24 mouse cellular contexts compared by ENCODE assay signal in genomic region chr9:97087850-97088249, GRCm38 (mm10). TPM values are rescaled to one million over a fixed set of nuclear protein-coding genes. Genes with fewer than 3 reads are reported as not detected.
A peak's percentile ranks its signal among the peaks of the same experiment; 100 is the strongest.
DNase-seq lines count a peak whose midpoint lies in the region; ATAC-seq and TF ChIP-seq lines count a peak whose summit lies in the region.
"Had no signal": no experiment of that assay in that cellular context is flagged by ENCODE, and none has a peak within 500 bp of the region (broad histone marks: within the 10 kb centered on the region; RNA-seq: fewer than 3 reads in every experiment).

No protein-coding gene starts in this region.

- TF ChIP-seq POLR2A in MEL (IDR thresholded peaks at IDR 0.05; ENCODE audit: control insufficient read depth in 1 of 2, insufficient read depth in 1 of 2, low read depth in 1 of 2, low read length in 2 of 2, poor library complexity in 1 of 2) = no peak

- no peaks in the 10 kb centered on the region for H3K27me3 ChIP-seq in intestine, postnatal 0 days (replicated peaks; ENCODE audit: control insufficient read depth, insufficient read depth, low read length)
- H3K27me3 ChIP-seq in intestine, embryonic 16.5 days (replicated peaks; ENCODE audit: control insufficient read depth, insufficient read depth, low read length) = no peaks in the 10 kb centered on the region
- H3K27me3 ChIP-seq in MEL (ENCODE audit: control insufficient read depth in 1 of 2, insufficient read depth in 2 of 2, low read length in 2 of 2) = no peaks in the 10 kb centered on the region
- H3K27me3 ChIP-seq: embryonic facial prominence, embryonic 13.5 days; embryonic facial prominence, embryonic 15.5 days; forebrain, embryonic 12.5 days; Patski had no signal

- no peaks in the 10 kb centered on the region for H3K9me3 ChIP-seq in intestine, postnatal 0 days (ENCODE audit: control insufficient read depth)
- H3K9me3 ChIP-seq in intestine, embryonic 16.5 days (ENCODE audit: control insufficient read depth, low read length) = no peaks in the 10 kb centered on the region
- no peaks in the 10 kb centered on the region for H3K9me3 ChIP-seq in MEL (replicated peaks; ENCODE audit: insufficient read depth, low read length)
- H3K9me3 ChIP-seq: embryonic facial prominence, embryonic 13.5 days; embryonic facial prominence, embryonic 15.5 days; forebrain, embryonic 10.5 days; forebrain, embryonic 12.5 days had no signal

- no peaks in the 10 kb centered on the region for H3K4me1 ChIP-seq in intestine, postnatal 0 days (replicated peaks; ENCODE audit: control insufficient read depth, insufficient read depth, low read length)
- peaks cover 3% of the 10 kb centered on the region; the same call in 1 of the 2 replicates for H3K4me1 ChIP-seq in intestine, embryonic 16.5 days (ENCODE audit: control insufficient read depth, insufficient read depth, low read length)
- H3K4me1 ChIP-seq in MEL (ENCODE audit: control insufficient read depth in 1 of 2, insufficient read depth in 2 of 2, low read length in 2 of 2) = peaks cover 0 to 5% of the 10 kb centered on the region in 2 experiments; a peak in 2 of 4 replicates
- H3K4me1 ChIP-seq: embryonic facial prominence, embryonic 13.5 days; embryonic facial prominence, embryonic 15.5 days; forebrain, embryonic 10.5 days; forebrain, embryonic 12.5 days had no signal

- H3K4me2 ChIP-seq in intestine, postnatal 0 days (replicated peaks; ENCODE audit: low read depth) = no peak overlapping the region
- H3K4me2 ChIP-seq in intestine, embryonic 16.5 days (ENCODE audit: low read depth, low read length) = no peak overlapping the region
- H3K4me2 ChIP-seq: embryonic facial prominence, embryonic 13.5 days; embryonic facial prominence, embryonic 15.5 days; forebrain, embryonic 12.5 days had no signal

- H3K27ac ChIP-seq in intestine, postnatal 0 days (ENCODE audit: low read depth, low read length) = no peak overlapping the region
- no peak overlapping the region for H3K27ac ChIP-seq in intestine, embryonic 16.5 days (ENCODE audit: low read length)
- no peak overlapping the region for H3K27ac ChIP-seq in MEL (ENCODE audit: control insufficient read depth, low read depth, low read length)
- H3K27ac ChIP-seq: embryonic facial prominence, embryonic 13.5 days; embryonic facial prominence, embryonic 15.5 days; forebrain, embryonic 10.5 days; forebrain, embryonic 12.5 days had no signal

- 0 out of 2 replicates have a peak, but pooled peaks have one; percentile 22 for TF ChIP-seq CTCF in intestine, postnatal 0 days (IDR thresholded peaks at IDR 0.05; ENCODE audit: low read depth)
- no peak for TF ChIP-seq CTCF in MEL (IDR thresholded peaks at IDR 0.05 in 2 of 3, conservative IDR thresholded peaks at IDR 0.05 in 1 of 3; ENCODE audit: control insufficient read depth in 1 of 3, insufficient read depth in 1 of 3, low read depth in 2 of 3, low read length in 3 of 3, poor library complexity in 1 of 3, severe bottlenecking in 1 of 3)

- H3K4me3 ChIP-seq in intestine, postnatal 0 days (ENCODE audit: low read depth, low read length) = no peak overlapping the region
- H3K4me3 ChIP-seq in intestine, embryonic 16.5 days (ENCODE audit: low read length) = no peak overlapping the region
- H3K4me3 ChIP-seq in MEL (ENCODE audit: control insufficient read depth in 1 of 2, insufficient read depth in 1 of 2, low read depth in 2 of 2, low read length in 2 of 2) = no peak overlapping the region
- H3K4me3 ChIP-seq: embryonic facial prominence, embryonic 13.5 days; embryonic facial prominence, embryonic 15.5 days; erythroblast, embryonic 14.5 days; forebrain, embryonic 10.5 days; forebrain, embryonic 12.5 days had no signal

- no peaks in the 10 kb centered on the region for H3K79me2 ChIP-seq in MEL (ENCODE audit: control insufficient read depth, insufficient read depth, low read length, poor library complexity)

- no peak for TF ChIP-seq RAD21 in MEL (IDR thresholded peaks at IDR 0.05; ENCODE audit: low read depth, low read length)

- H3K9ac ChIP-seq in intestine, postnatal 0 days (ENCODE audit: low read depth, low read length) = no peak overlapping the region
- no peak overlapping the region for H3K9ac ChIP-seq in intestine, embryonic 16.5 days (ENCODE audit: low read depth, low read length)
- H3K9ac ChIP-seq in MEL (ENCODE audit: control insufficient read depth, low read depth, low read length, poor library complexity, severe bottlenecking) = no peak overlapping the region
- H3K9ac ChIP-seq: embryonic facial prominence, embryonic 13.5 days; embryonic facial prominence, embryonic 15.5 days; forebrain, embryonic 12.5 days had no signal

- ATAC-seq in intestine, postnatal 0 days = no peak
- ATAC-seq in intestine, embryonic 16.5 days = no peak
- peak; percentile 50; the same call in 1 of the 2 replicates for ATAC-seq in megakaryocyte progenitor cell, adult 5-6 weeks (replicated peaks; ENCODE audit: poor library complexity)
- ATAC-seq: activated CD4-positive, CD25-positive, alpha-beta regulatory T cell, adult 4 months; forebrain, embryonic 14.5 days; forebrain, embryonic 16.5 days; Patski had no signal

- DNase-seq in MEL (ENCODE audit: low read depth, low spot score) = peak; percentile 32
- DNase-seq in urinary bladder, postnatal 10 days (ENCODE audit: low spot score) = no peak
- no peak for DNase-seq in ovary, postnatal 36 days (ENCODE audit: low spot score)
- DNase-seq: adrenal gland, adult 8-10 months; adrenal gland, postnatal 14 days; adrenal gland, postnatal 36 days; cerebellum, adult 11-12 months; cerebellum, adult 2 months; cerebellum, adult 9-11 months; cerebellum, postnatal 14 days; cerebellum, postnatal 36 days; embryo, embryonic 11 days had no signal

- peaks cover 29% of the 10 kb centered on the region for H3K36me3 ChIP-seq in intestine, postnatal 0 days (ENCODE audit: control insufficient read depth, insufficient read depth)
- peaks cover 5% of the 10 kb centered on the region for H3K36me3 ChIP-seq in intestine, embryonic 16.5 days (ENCODE audit: control insufficient read depth, insufficient read depth, low read length)
- peaks cover 4 to 22% of the 10 kb centered on the region in 2 experiments for H3K36me3 ChIP-seq in MEL (ENCODE audit: control insufficient read depth in 1 of 2, insufficient read depth in 2 of 2, low read length in 2 of 2)

- peak; percentile 46 to 56; a peak in 3 of 4 replicates for TF ChIP-seq EP300 in MEL (IDR thresholded peaks at IDR 0.05; ENCODE audit: low read depth in 1 of 2, low read length in 2 of 2)

TF ChIP-seq in MEL, 35 proteins besides CTCF, POLR2A, EP300 and RAD21:
- TF ChIP-seq CHD2 (IDR thresholded peaks at IDR 0.05; ENCODE audit: low read length) (no peak), MAFK (IDR thresholded peaks at IDR 0.05; ENCODE audit: borderline replicate concordance, low read depth, low read length) (no peak), MEF2A (IDR thresholded peaks at IDR 0.05; ENCODE audit: extremely low read depth, insufficient replicate concordance, low read depth, low read length, poor library complexity, severe bottlenecking) (no peak), RCOR1 (IDR thresholded peaks at IDR 0.05; ENCODE audit: low read depth, low read length) (peak; percentile 58; the same call in 1 of the 2 replicates), HCFC1 (IDR thresholded peaks at IDR 0.05; ENCODE audit: low read depth, low read length) (no peak), USF2 (IDR thresholded peaks at IDR 0.05; ENCODE audit: borderline replicate concordance in 1 of 2, insufficient read depth in 1 of 2, low read depth in 1 of 2, low read length in 2 of 2) (no peak), ZKSCAN1 (IDR thresholded peaks at IDR 0.05; ENCODE audit: low read depth, low read length) (no peak), CHD1 (IDR thresholded peaks at IDR 0.05; ENCODE audit: low read depth, low read length) (no peak), ETS1 (IDR thresholded peaks at IDR 0.05; ENCODE audit: low read depth, low read length) (0 out of 2 replicates have a peak, but pooled peaks have one; percentile 27), GATA1 (IDR thresholded peaks at IDR 0.05; ENCODE audit: low read depth, low read length) (peak; percentile 62), ZNF384 (IDR thresholded peaks at IDR 0.05; ENCODE audit: low read depth, low read length) (peak; percentile 80), TCF12 (IDR thresholded peaks at IDR 0.05; ENCODE audit: low read depth, low read length) (peak; percentile 48; the same call in 1 of the 2 replicates), USF1 (IDR thresholded peaks at IDR 0.05; ENCODE audit: low read depth, low read length) (no peak), MXI1 (IDR thresholded peaks at IDR 0.05; ENCODE audit: low read depth, low read length) (no peak), UBTF (IDR thresholded peaks at IDR 0.05; ENCODE audit: borderline replicate concordance, insufficient read depth, low read depth, low read length) (no peak), GABPA (IDR thresholded peaks at IDR 0.05; ENCODE audit: low read depth, low read length) (no peak), TBP (IDR thresholded peaks at IDR 0.05; ENCODE audit: low read depth, low read length) (no peak), MYC (IDR thresholded peaks at IDR 0.05; ENCODE audit: low read depth, low read length) (no peak)

RNA-seq across cellular contexts. Expression of gene Slc25a36, which starts 23.1 kb away (rescaled TPM):
- 47.7 and 56.9 TPM in 2 replicates for polyA plus RNA-seq in intestine, postnatal 0 days (2015; fragmentation: Nextera tagmentation; extraction: Ambion mirVana)
- polyA plus RNA-seq in intestine, embryonic 16.5 days (2015; fragmentation: Nextera tagmentation; extraction: Ambion mirVana) = 45.1 and 49.4 TPM in 2 replicates
- total RNA-seq in MEL (2012; rRNA removed) = 12.9 and 13.0 TPM in 2 replicates
- 10 to 100 TPM in 1 of 2 experiments, not detected in 1; 11.9 TPM for polyA plus RNA-seq in MEL (2012; ENCODE audit: insufficient read depth in 1 of 2, insufficient read length in 2 of 2, low read depth in 1 of 2, low replicate concordance in 2 of 2, missing spikeins in 1 of 2)
- 60.7 and 64.4 TPM in 2 replicates for total RNA-seq in megakaryocyte progenitor cell, adult 5-6 weeks (2015)
- total RNA-seq in megakaryocyte progenitor cell, adult 5-6 weeks (2017) = 43.8 and 57.5 TPM in 2 replicates
